Mouse (Mus musculus): ENCODE measurements around the gene Mpzl3. TPM values are rescaled to one million over a fixed set of nuclear protein-coding genes. Genes with fewer than 3 reads are reported as not detected.

The Mpzl3 gene
- polyA plus RNA-seq, 1 experiment from 2014 or later = 3.5 TPM

- Histone ChIP-seq H3K27me3 (ENCODE audit: insufficient read depth, low read length) (no peaks in the 10 kb centered on the region), H3K36me3 (ENCODE audit: insufficient read depth, low read length) (no peaks in the 10 kb centered on the region), H3K9me3 (replicated peaks; ENCODE audit: low read length) (no peaks in the 10 kb centered on the region), H3K4me1 (replicated peaks; ENCODE audit: insufficient read depth, low read length) (0 out of 2 replicates have a peak, but pooled peaks cover 7% of the 10 kb centered on the region), H3K4me2 (ENCODE audit: low read length) (peak overlapping the region; percentile 40), H3K9ac (ENCODE audit: low read depth, low read length) (no peak overlapping the region), H3K4me3 (replicated peaks; ENCODE audit: low read depth, low read length) (no peak overlapping the region), H3K27ac (peak overlapping the region; percentile 86)
- WGBS = 26% methylated on average over 15 of the region's 17 CpGs
- no peak for TF ChIP-seq CTCF (IDR thresholded peaks at IDR 0.05; ENCODE audit: low read depth)
- ATAC-seq (replicated peaks; ENCODE audit: low FRiP score, low read depth) = peak; percentile 44
- DNase-seq (ENCODE audit: low spot score) = peak; percentile 41
Measured at GRCm38 (mm10) chr9:45041131-45041838, 13.7 kb upstream of the Mpzl3 start.

DNA sequence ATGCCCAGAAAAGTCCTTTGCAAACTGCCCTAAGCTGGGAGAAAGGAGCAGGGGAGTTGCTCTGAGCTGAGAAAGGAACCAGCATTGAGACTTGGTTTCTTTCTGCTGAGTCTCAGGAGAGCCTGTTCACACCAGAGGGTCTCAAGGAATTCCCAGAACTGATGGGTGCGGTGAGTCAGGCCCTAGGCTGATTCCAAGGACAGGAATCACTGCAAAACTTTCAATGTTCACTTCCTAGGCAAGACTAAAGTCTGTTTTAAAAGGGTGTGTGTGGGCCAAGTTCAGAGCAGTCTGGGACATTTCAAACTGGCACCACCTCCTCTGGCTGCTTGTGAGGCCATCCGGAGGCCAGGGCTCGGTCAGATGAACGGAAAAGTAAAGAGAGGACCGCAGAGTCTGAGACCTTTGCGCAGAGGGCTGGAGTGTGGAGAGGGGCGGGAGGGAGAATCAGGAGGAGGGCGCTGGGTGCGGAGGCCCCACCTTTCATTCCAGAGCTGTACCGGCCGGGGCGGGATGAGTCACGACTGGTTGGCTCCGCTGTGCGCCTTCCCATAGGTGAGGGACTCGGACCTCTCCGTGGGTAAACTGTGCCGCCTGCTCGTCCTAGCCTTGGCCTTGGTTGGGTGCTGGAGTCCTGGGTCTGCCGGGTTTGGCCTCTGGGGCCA is 12.8 kb upstream of the Mpzl3 start:
- Histone ChIP-seq H3K9ac (ENCODE audit: low read depth, low read length) (peak overlapping the region; percentile 54), H3K27me3 (ENCODE audit: insufficient read depth, low read length) (no peaks in the 10 kb centered on the region), H3K9me3 (replicated peaks; ENCODE audit: low read length) (no peaks in the 10 kb centered on the region), H3K4me2 (ENCODE audit: low read length) (peak overlapping the region; percentile 63), H3K36me3 (ENCODE audit: insufficient read depth, low read length) (no peaks in the 10 kb centered on the region), H3K4me1 (replicated peaks; ENCODE audit: insufficient read depth, low read length) (0 out of 2 replicates have a peak, but pooled peaks cover 7% of the 10 kb centered on the region), H3K4me3 (replicated peaks; ENCODE audit: low read depth, low read length) (peak overlapping the region; percentile 31), H3K27ac (peak overlapping the region; percentile 86)
- WGBS = 2% methylated on average over 20 of the region's 20 CpGs
- ATAC-seq (replicated peaks; ENCODE audit: low FRiP score, low read depth) (peak; percentile 95), DNase-seq (ENCODE audit: low spot score) (peak; percentile 71)
- TF ChIP-seq CTCF (IDR thresholded peaks at IDR 0.05; ENCODE audit: low read depth) = no peak

DNA sequence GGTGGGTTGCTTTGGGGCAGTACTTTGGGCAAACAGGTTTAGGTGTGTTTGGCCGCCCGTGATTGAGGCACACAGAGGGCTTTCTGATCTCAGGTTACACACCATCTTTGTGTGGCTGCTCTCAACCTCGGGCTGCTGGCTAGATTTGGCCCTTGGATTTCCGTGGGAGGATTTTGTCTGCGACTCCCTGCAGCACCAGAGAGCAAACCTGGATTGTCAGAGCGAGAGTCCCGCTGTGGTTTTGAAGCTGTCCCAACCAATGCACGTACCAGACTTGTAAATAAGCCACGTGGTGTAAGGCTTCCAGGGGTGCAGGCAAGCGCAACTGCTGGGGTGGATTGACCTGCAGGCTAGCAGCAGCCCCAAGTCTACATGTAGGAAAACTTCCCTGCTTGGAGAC is 12.0 kb upstream of the Mpzl3 start:
- peak overlapping the region; percentile 63 for H3K4me2 ChIP-seq (ENCODE audit: low read length)

DNA sequence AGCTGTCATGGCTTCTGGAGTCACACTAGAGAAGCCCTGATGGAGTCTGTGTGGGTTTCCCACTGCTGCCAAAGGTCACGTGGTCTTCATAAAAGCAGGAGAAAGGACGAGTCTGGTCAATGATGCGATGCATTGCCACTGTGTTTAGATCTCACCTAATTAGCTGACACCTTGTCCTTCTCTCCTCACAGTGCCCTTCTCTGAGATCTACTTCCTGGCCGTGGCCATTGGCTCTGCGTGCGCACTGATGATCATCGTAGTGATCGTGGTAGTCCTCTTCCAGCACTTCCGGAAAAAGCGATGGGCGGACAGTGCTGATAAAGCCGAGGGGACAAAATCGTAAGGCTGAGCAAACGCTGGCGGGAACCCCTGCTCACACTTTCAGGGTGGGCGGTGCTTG is 8.0 kb upstream of the Mpzl3 start:
- no peaks in the 10 kb centered on the region for H3K36me3 ChIP-seq (ENCODE audit: insufficient read depth, low read length)
- H3K4me2 ChIP-seq (ENCODE audit: low read length) = no peak overlapping the region
- H3K4me1 ChIP-seq (replicated peaks; ENCODE audit: insufficient read depth, low read length) = 0 out of 2 replicates have a peak, but pooled peaks cover 7% of the 10 kb centered on the region
- no peaks in the 10 kb centered on the region for H3K27me3 ChIP-seq (ENCODE audit: insufficient read depth, low read length)
- no peaks in the 10 kb centered on the region for H3K9me3 ChIP-seq (replicated peaks; ENCODE audit: low read length)
- no peak for TF ChIP-seq CTCF (IDR thresholded peaks at IDR 0.05; ENCODE audit: low read depth)
- ATAC-seq (replicated peaks; ENCODE audit: low FRiP score, low read depth) (no peak), DNase-seq (ENCODE audit: low spot score) (no peak)
- no peak overlapping the region for H3K4me3 ChIP-seq (replicated peaks; ENCODE audit: low read depth, low read length)
- no peak overlapping the region for H3K27ac ChIP-seq
- H3K9ac ChIP-seq (ENCODE audit: low read depth, low read length) = no peak overlapping the region
- 83% methylated on average over 16 of the region's 16 CpGs for WGBS

More for the DNA sequence above, 12.0 kb upstream of the Mpzl3 start:
- no peak for TF ChIP-seq CTCF (IDR thresholded peaks at IDR 0.05; ENCODE audit: low read depth)
- no peak for ATAC-seq (replicated peaks; ENCODE audit: low FRiP score, low read depth)
- DNase-seq (ENCODE audit: low spot score) = peak; percentile 44
- Histone ChIP-seq H3K27me3 (ENCODE audit: insufficient read depth, low read length) (no peaks in the 10 kb centered on the region), H3K9ac (ENCODE audit: low read depth, low read length) (peak overlapping the region; percentile 54), H3K27ac (peak overlapping the region; percentile 86), H3K4me1 (replicated peaks; ENCODE audit: insufficient read depth, low read length) (0 out of 2 replicates have a peak, but pooled peaks cover 7% of the 10 kb centered on the region), H3K9me3 (replicated peaks; ENCODE audit: low read length) (no peaks in the 10 kb centered on the region), H3K4me3 (replicated peaks; ENCODE audit: low read depth, low read length) (peak overlapping the region; percentile 31), H3K36me3 (ENCODE audit: insufficient read depth, low read length) (no peaks in the 10 kb centered on the region)
- WGBS = under 1% methylated on average over 10 of the region's 10 CpGs

DNA sequence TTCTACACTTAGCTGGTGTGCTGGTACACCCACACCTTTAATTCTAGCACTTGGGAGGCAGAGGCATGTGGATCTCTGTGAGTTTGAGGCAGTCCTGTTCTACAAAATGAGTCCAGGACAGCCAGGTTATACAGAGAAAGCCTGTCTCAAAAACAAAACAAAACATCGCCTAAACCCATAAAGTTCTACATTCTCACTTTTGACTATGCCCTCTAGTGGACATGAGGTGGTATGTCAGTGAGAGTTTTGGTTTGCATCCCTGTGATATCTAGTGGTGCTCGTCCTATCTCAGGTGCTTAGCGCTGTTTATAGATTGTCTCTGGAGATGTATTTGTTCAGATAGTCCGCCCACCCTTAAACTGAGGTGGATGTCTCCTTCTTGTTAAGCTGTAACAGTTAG is 6.5 kb upstream of the Mpzl3 start:
- Histone ChIP-seq H3K4me1 (replicated peaks; ENCODE audit: insufficient read depth, low read length) (no peaks in the 10 kb centered on the region), H3K9ac (ENCODE audit: low read depth, low read length) (no peak overlapping the region), H3K27me3 (ENCODE audit: insufficient read depth, low read length) (no peaks in the 10 kb centered on the region), H3K36me3 (ENCODE audit: insufficient read depth, low read length) (no peaks in the 10 kb centered on the region), H3K27ac (no peak overlapping the region), H3K4me2 (ENCODE audit: low read length) (no peak overlapping the region), H3K9me3 (replicated peaks; ENCODE audit: low read length) (no peaks in the 10 kb centered on the region), H3K4me3 (replicated peaks; ENCODE audit: low read depth, low read length) (no peak overlapping the region)
- ATAC-seq (replicated peaks; ENCODE audit: low FRiP score, low read depth) (no peak), DNase-seq (ENCODE audit: low spot score) (peak; percentile 67)
- TF ChIP-seq CTCF (IDR thresholded peaks at IDR 0.05; ENCODE audit: low read depth) = peak; percentile 88
- 22% methylated on average over 4 of the region's 4 CpGs for WGBS

DNA sequence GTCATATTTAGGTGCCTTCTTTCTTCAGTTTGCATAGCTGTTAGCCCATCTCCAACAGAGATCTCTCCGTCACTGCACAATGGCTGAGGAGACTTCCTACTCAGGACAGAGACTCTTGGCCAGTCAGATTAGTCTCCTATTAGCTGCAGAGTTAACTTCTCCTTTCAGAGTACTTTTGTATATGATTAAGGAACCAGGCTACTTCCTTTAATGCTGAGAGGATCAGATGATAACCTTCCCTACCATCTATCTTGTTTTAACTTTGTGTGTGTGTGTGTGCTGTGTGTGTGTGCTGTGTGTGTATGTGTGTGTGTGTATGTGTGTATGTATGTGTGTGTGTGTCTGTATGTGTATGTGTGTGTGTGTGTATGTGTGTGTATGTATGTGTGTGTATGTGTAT is 5.3 kb upstream of the Mpzl3 start:
- H3K27me3 ChIP-seq (ENCODE audit: insufficient read depth, low read length) = no peaks in the 10 kb centered on the region
- H3K4me2 ChIP-seq (ENCODE audit: low read length) = no peak overlapping the region
- ATAC-seq (replicated peaks; ENCODE audit: low FRiP score, low read depth) (no peak), DNase-seq (ENCODE audit: low spot score) (no peak)
- 92% methylated on average over 1 of the region's 1 CpGs for whole genome bisulfite sequencing
- H3K27ac ChIP-seq = no peak overlapping the region
- H3K36me3 ChIP-seq (ENCODE audit: insufficient read depth, low read length) = no peaks in the 10 kb centered on the region
- no peak overlapping the region for H3K9ac ChIP-seq (ENCODE audit: low read depth, low read length)
- no peaks in the 10 kb centered on the region for H3K4me1 ChIP-seq (replicated peaks; ENCODE audit: insufficient read depth, low read length)
- TF ChIP-seq CTCF (IDR thresholded peaks at IDR 0.05; ENCODE audit: low read depth) = no peak
- no peak overlapping the region for H3K4me3 ChIP-seq (replicated peaks; ENCODE audit: low read depth, low read length)
- no peaks in the 10 kb centered on the region for H3K9me3 ChIP-seq (replicated peaks; ENCODE audit: low read length)
